Mouse (Mus musculus): Measurements from ENCODE around the gene Uhrf1. TPM values are rescaled to one million over a fixed set of nuclear protein-coding genes. Genes with fewer than 3 reads are reported as not detected.

The Uhrf1 gene
- total and polyA plus RNA-seq, 3 experiments, result 161 to 220 (median 184) TPM

- in situ Hi-C loops (cut with MboI; ENCODE audit: low pct_ligation_motif_present, low pct_unique_long_range_greater_than_20kb, low sequenced_read_pairs), result loop anchor here (5.0 kb wide), 1 partner anchor 129 kb away; no protein-coding TSS in a partner anchor
Measured at GRCm38 (mm10) chr17:56261166-56261565, 42.0 kb upstream of the Uhrf1 start.

DNA sequence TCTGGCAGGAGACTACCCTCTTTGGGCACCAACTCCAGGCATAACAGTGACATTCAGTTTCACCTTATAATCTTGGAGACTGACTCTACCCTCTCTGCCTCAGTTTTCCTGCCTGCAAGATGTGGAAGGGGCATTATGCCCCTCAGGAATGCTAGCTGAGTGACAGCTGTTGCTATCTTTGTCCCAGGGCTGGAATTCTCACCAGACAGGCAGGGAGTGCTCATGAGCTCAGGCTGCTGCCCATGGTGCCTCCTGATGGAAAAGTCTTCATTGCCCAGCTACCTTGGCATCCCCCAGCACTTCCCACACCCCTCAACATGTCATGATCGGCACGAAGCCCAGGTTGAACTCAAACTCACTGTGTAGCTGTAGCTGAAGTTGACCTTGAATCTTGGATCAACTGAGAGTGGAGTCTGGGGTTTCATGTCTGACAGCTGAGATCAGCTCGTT lies 40.5 kb upstream of the Uhrf1 start:
- H3K27me3 ChIP-seq (replicated peaks), result no peaks in the 10 kb centered on the region
- H3K79me2 ChIP-seq (replicated peaks; ENCODE audit: control insufficient read depth, extremely low read depth, insufficient read depth, poor library complexity, severe bottlenecking), result peaks cover 54% of the 10 kb centered on the region
- H3K36me3 ChIP-seq (replicated peaks in 1 of 2; ENCODE audit: control insufficient read depth in 1 of 2, insufficient read depth in 1 of 2, low read length in 1 of 2), result peaks cover 31 to 49% of the 10 kb centered on the region in 2 experiments
- dilution Hi-C loops (cut with MboI; ENCODE audit: extremely low pct_ligation_motif_present, extremely low pct_unique_long_range_greater_than_20kb, low sequenced_read_pairs) (no loop called here), in situ Hi-C loops (cut with MboI; ENCODE audit: low pct_ligation_motif_present, low pct_unique_long_range_greater_than_20kb, low sequenced_read_pairs) (loop anchor here (5.0 kb wide), 1 partner anchor 130 kb away; no protein-coding TSS in a partner anchor)
- DNase-seq (ENCODE audit: extremely low read depth), result no peak
- H3K9ac ChIP-seq (ENCODE audit: insufficient read depth, low read depth), result no peak overlapping the region
- peaks cover 32 to 71% of the 10 kb centered on the region in 2 experiments for H3K4me1 ChIP-seq (ENCODE audit: control insufficient read depth in 1 of 2, insufficient read depth in 2 of 2)
- H3K4me2 ChIP-seq (ENCODE audit: insufficient read depth, low read depth, poor library complexity, severe bottlenecking), result no peak overlapping the region
- no peak overlapping the region for H3K4me3 ChIP-seq (replicated peaks in 1 of 3; ENCODE audit: low read depth in 2 of 3, low read length in 2 of 3, poor library complexity in 1 of 3)
- H3K27ac ChIP-seq (ENCODE audit: insufficient read depth, low read depth), result peak overlapping the region; percentile 71
- TF ChIP-seq POLR2AphosphoS2 (IDR thresholded peaks at IDR 0.05; ENCODE audit: low read depth, low read length), result peak; percentile 53; the same call in 1 of the 2 replicates
- no peak for TF ChIP-seq ETS1 (conservative IDR thresholded peaks at IDR 0.05; ENCODE audit: low read depth, low read length)
- TF ChIP-seq SMC3 (IDR thresholded peaks at IDR 0.05; ENCODE audit: low read depth, low read length), result no peak
- TF ChIP-seq E2F4 (IDR thresholded peaks at IDR 0.05; ENCODE audit: insufficient replicate concordance, low read depth, low read length), result no peak
- TF ChIP-seq BHLHE40 (IDR thresholded peaks at IDR 0.05; ENCODE audit: low read depth, low read length), result no peak
- no peaks in the 10 kb centered on the region for H3K9me3 ChIP-seq (replicated peaks; ENCODE audit: low read length)

More at GRCm38 (mm10) chr17:56261166-56261565, 42.0 kb upstream of the Uhrf1 start:
- H3K9me3 ChIP-seq (replicated peaks; ENCODE audit: low read length), result no peaks in the 10 kb centered on the region
- TF ChIP-seq MAX (IDR thresholded peaks at IDR 0.05; ENCODE audit: low read length) (peak; percentile 35; the same call in 1 of the 2 replicates), MAZ (IDR thresholded peaks at IDR 0.05; ENCODE audit: low read depth, low read length) (0 out of 2 replicates have a peak, but pooled peaks have one; percentile 24), RAD21 (IDR thresholded peaks at IDR 0.05; ENCODE audit: low read depth, low read length) (no peak)
- DNase-seq (ENCODE audit: extremely low read depth), result no peak
- H3K36me3 ChIP-seq (replicated peaks in 1 of 2; ENCODE audit: control insufficient read depth in 1 of 2, insufficient read depth in 1 of 2, low read length in 1 of 2), result peaks cover 31 to 49% of the 10 kb centered on the region in 2 experiments
- H3K27ac ChIP-seq (ENCODE audit: insufficient read depth, low read depth), result peak overlapping the region; percentile 63
- H3K27me3 ChIP-seq (replicated peaks), result no peaks in the 10 kb centered on the region
- dilution Hi-C loops (cut with MboI; ENCODE audit: extremely low pct_ligation_motif_present, extremely low pct_unique_long_range_greater_than_20kb, low sequenced_read_pairs), result no loop called here
- H3K4me2 ChIP-seq (ENCODE audit: insufficient read depth, low read depth, poor library complexity, severe bottlenecking), result peak overlapping the region; percentile 95
- H3K4me3 ChIP-seq (replicated peaks in 1 of 3; ENCODE audit: low read depth in 2 of 3, low read length in 2 of 3, poor library complexity in 1 of 3), result peak overlapping the region in 2 of 3 experiments; percentile 26 to 54
- peak overlapping the region; percentile 82; the same call in 1 of the 2 replicates for H3K9ac ChIP-seq (ENCODE audit: insufficient read depth, low read depth)
- peaks cover 61% of the 10 kb centered on the region for H3K79me2 ChIP-seq (replicated peaks; ENCODE audit: control insufficient read depth, extremely low read depth, insufficient read depth, poor library complexity, severe bottlenecking)
- peaks cover 28 to 65% of the 10 kb centered on the region in 2 experiments for H3K4me1 ChIP-seq (ENCODE audit: control insufficient read depth in 1 of 2, insufficient read depth in 2 of 2)

DNA sequence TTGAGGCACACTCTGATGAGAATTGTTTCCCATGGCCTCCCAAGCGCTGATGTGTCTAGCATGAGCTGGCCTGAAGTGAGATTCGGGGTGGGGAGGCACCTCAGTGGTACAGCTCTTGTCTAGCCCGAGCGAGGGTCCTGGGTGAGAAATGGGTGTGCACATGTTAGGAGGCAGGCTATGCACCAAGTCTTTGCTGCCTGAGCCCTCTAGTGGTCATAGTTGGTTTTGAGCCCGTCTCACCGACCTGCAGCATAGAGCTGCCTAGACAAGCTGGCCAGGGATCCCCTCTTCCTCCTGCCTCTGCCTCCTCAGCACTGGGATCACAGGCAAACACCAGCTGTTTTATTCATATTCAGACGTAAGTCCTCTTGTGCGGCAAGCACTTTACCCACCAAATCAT lies 39.1 kb upstream of the Uhrf1 start:
- H3K27ac ChIP-seq (ENCODE audit: insufficient read depth, low read depth), result peak overlapping the region; percentile 82
- no peaks in the 10 kb centered on the region for H3K27me3 ChIP-seq (replicated peaks)
- in situ Hi-C loops (cut with MboI; ENCODE audit: low pct_ligation_motif_present, low pct_unique_long_range_greater_than_20kb, low sequenced_read_pairs), result loop anchor here (5.0 kb wide), 1 partner anchor 132 kb away; no protein-coding TSS in a partner anchor
- H3K36me3 ChIP-seq (replicated peaks in 1 of 2; ENCODE audit: control insufficient read depth in 1 of 2, insufficient read depth in 1 of 2, low read length in 1 of 2), result peaks cover 22 to 41% of the 10 kb centered on the region in 2 experiments
- H3K4me2 ChIP-seq (ENCODE audit: insufficient read depth, low read depth, poor library complexity, severe bottlenecking), result no peak overlapping the region
- peaks cover 44% of the 10 kb centered on the region for H3K79me2 ChIP-seq (replicated peaks; ENCODE audit: control insufficient read depth, extremely low read depth, insufficient read depth, poor library complexity, severe bottlenecking)
- no peak overlapping the region for H3K4me3 ChIP-seq (replicated peaks in 1 of 3; ENCODE audit: low read depth in 2 of 3, low read length in 2 of 3, poor library complexity in 1 of 3)
- H3K4me1 ChIP-seq (ENCODE audit: control insufficient read depth in 1 of 2, insufficient read depth in 2 of 2), result peaks cover 35 to 82% of the 10 kb centered on the region in 2 experiments
- DNase-seq (ENCODE audit: extremely low read depth), result peak; percentile 93
- dilution Hi-C loops (cut with MboI; ENCODE audit: extremely low pct_ligation_motif_present, extremely low pct_unique_long_range_greater_than_20kb, low sequenced_read_pairs), result no loop called here
- H3K9me3 ChIP-seq (replicated peaks; ENCODE audit: low read length), result no peaks in the 10 kb centered on the region
- no peak overlapping the region for H3K9ac ChIP-seq (ENCODE audit: insufficient read depth, low read depth)
- TF ChIP-seq JUN (IDR thresholded peaks at IDR 0.05; ENCODE audit: insufficient read depth, low read depth, low read length) (no peak), MAX (IDR thresholded peaks at IDR 0.05; ENCODE audit: low read length) (peak; percentile 69), JUND (conservative IDR thresholded peaks at IDR 0.05; ENCODE audit: low read depth, low read length) (no peak), USF1 (IDR thresholded peaks at IDR 0.05; ENCODE audit: low read depth, low read length) (no peak), RAD21 (IDR thresholded peaks at IDR 0.05; ENCODE audit: low read depth, low read length) (peak; percentile 60), ETS1 (conservative IDR thresholded peaks at IDR 0.05; ENCODE audit: low read depth, low read length) (no peak), NELFE (IDR thresholded peaks at IDR 0.05; ENCODE audit: low read depth, low read length) (no peak), ZNF384 (IDR thresholded peaks at IDR 0.05; ENCODE audit: low read depth, low read length) (no peak), SMC3 (IDR thresholded peaks at IDR 0.05; ENCODE audit: low read depth, low read length) (peak; percentile 60), PAX5 (IDR thresholded peaks at IDR 0.05; ENCODE audit: low read length) (no peak), MYC (IDR thresholded peaks at IDR 0.05; ENCODE audit: low read depth, low read length) (peak; percentile 95), CTCF (conservative IDR thresholded peaks at IDR 0.05 in 1 of 2, IDR thresholded peaks at IDR 0.05 in 1 of 2; ENCODE audit: low read depth in 2 of 2, low read length in 2 of 2) (peak; percentile 83 to 86), ZMIZ1 (IDR thresholded peaks at IDR 0.05; ENCODE audit: low read depth, low read length) (no peak), RCOR1 (conservative IDR thresholded peaks at IDR 0.05; ENCODE audit: low read depth, low read length) (no peak), MAZ (IDR thresholded peaks at IDR 0.05; ENCODE audit: low read depth, low read length) (no peak), MXI1 (IDR thresholded peaks at IDR 0.05; ENCODE audit: low read depth, low read length) (peak; percentile 35; the same call in 1 of the 2 replicates), KAT2A (IDR thresholded peaks at IDR 0.05; ENCODE audit: insufficient replicate concordance, low read length) (no peak), POLR2A (IDR thresholded peaks at IDR 0.05; ENCODE audit: low read depth, low read length) (no peak), SIN3A (IDR thresholded peaks at IDR 0.05; ENCODE audit: low read length) (0 out of 2 replicates have a peak, but pooled peaks have one; percentile 19), IRF4 (IDR thresholded peaks at IDR 0.05; ENCODE audit: low read depth, low read length) (peak; percentile 30; the same call in 1 of the 2 replicates), HCFC1 (IDR thresholded peaks at IDR 0.05; ENCODE audit: low read depth, low read length) (peak; percentile 6; the same call in 1 of the 2 replicates)
